Mouse (Mus musculus) CH12.LX (cell line): Measurements from ENCODE around the gene Rfx5. TPM values are rescaled to one million over a fixed set of nuclear protein-coding genes. Genes with fewer than 3 reads are reported as not detected.

Experiments used
- DNase-seq: peaks from one replicate; pipeline ENCODE4 v3.0.0-alpha.2; 2013; ENCODE audit errors: extremely low read depth
- H3K27ac ChIP-seq: 2 replicates; pipeline ENCODE4 v1.5.1; 2012; ENCODE audit warnings: low read depth, mild to moderate bottlenecking, control low read depth, moderate library complexity; ENCODE audit not compliant: insufficient read depth
- H3K27me3 ChIP-seq: replicated peaks from 2 replicates; pipeline ENCODE3; 2012; ENCODE audit warnings: inconsistent platforms
- H3K36me3 ChIP-seq, 2 experiments: replicated peaks in 1 of 2; 2 replicates each; pipeline versions ENCODE3 to v1.6.1; 2012; ENCODE audit warnings: inconsistent platforms in 1 of 2, low read length in 1 of 2, mild to moderate bottlenecking in 1 of 2, mixed read lengths in 1 of 2, moderate library complexity in 1 of 2; ENCODE audit not compliant: control insufficient read depth in 1 of 2, insufficient read depth in 1 of 2
- H3K4me1 ChIP-seq, 2 experiments: 2 replicates each; pipeline ENCODE4 v1.6.1; 2012; ENCODE audit warnings: inconsistent platforms in 1 of 2, moderate library complexity in 1 of 2; ENCODE audit not compliant: insufficient read depth in 2 of 2, control insufficient read depth in 1 of 2
- H3K4me2 ChIP-seq: 2 replicates; pipeline ENCODE4 v1.6.1; 2012; ENCODE audit warnings: low read depth, mild to moderate bottlenecking, control low read depth; ENCODE audit not compliant: poor library complexity, insufficient read depth, severe bottlenecking
- H3K4me3 ChIP-seq, 3 experiments: fragments of 150-350 bp in 1 of 3; sonication (generic) in 1 of 3; replicated peaks in 1 of 3; 2 replicates each; pipeline versions ENCODE3 to v1.5.1; 2011 to 2012; ENCODE audit warnings: low read depth in 2 of 3, low read length in 2 of 3, mild to moderate bottlenecking in 2 of 3, moderate library complexity in 2 of 3, control low read depth in 1 of 3, improper control_type of control experiment in 1 of 3, inconsistent platforms in 1 of 3, mixed read lengths in 1 of 3; ENCODE audit not compliant: poor library complexity in 1 of 3
- H3K79me2 ChIP-seq: replicated peaks from 2 replicates; pipeline ENCODE4 v1.6.1; 2012; ENCODE audit warnings: mild to moderate bottlenecking, moderate library complexity; ENCODE audit not compliant: control insufficient read depth, poor library complexity, insufficient read depth, severe bottlenecking; ENCODE audit errors: extremely low read depth
- H3K9ac ChIP-seq: 2 replicates; pipeline ENCODE4 v1.6.1; 2012; ENCODE audit warnings: low read depth, mild to moderate bottlenecking, control low read depth, moderate library complexity; ENCODE audit not compliant: insufficient read depth
- H3K9me3 ChIP-seq: replicated peaks from 2 replicates; pipeline ENCODE3; 2012; ENCODE audit warnings: low read length, inconsistent platforms, mixed read lengths
- BHLHE40 ChIP-seq: IDR thresholded peaks from 2 replicates; pipeline ENCODE4 v1.6.1; 2011; ENCODE audit warnings: mild to moderate bottlenecking, low read depth, low read length, improper control_type of control experiment
- CHD1 ChIP-seq: IDR thresholded peaks from 2 replicates; pipeline ENCODE4 v1.6.1; 2012; ENCODE audit warnings: low read depth, low read length, improper control_type of control experiment, inconsistent platforms
- E2F4 ChIP-seq: IDR thresholded peaks from 2 replicates; pipeline ENCODE4 v1.6.1; 2011; ENCODE audit warnings: low read depth, low read length, improper control_type of control experiment; ENCODE audit not compliant: insufficient replicate concordance
- ELF1 ChIP-seq: IDR thresholded peaks from 2 replicates; pipeline ENCODE4 v1.6.1; 2014; ENCODE audit warnings: low read depth, mild to moderate bottlenecking, inconsistent platforms, low read length, improper control_type of control experiment
- EP300 ChIP-seq: IDR thresholded peaks from 2 replicates; pipeline ENCODE4 v1.6.1; 2011; ENCODE audit warnings: low read length, improper control_type of control experiment
- MAX ChIP-seq: IDR thresholded peaks from 2 replicates; pipeline ENCODE4 v1.6.1; 2011; ENCODE audit warnings: low read length, improper control_type of control experiment
- MAZ ChIP-seq: IDR thresholded peaks from 2 replicates; pipeline ENCODE4 v1.6.1; 2012; ENCODE audit warnings: low read depth, mild to moderate bottlenecking, inconsistent platforms, low read length, improper control_type of control experiment, moderate library complexity
- MEF2A ChIP-seq: IDR thresholded peaks from 2 replicates; pipeline ENCODE4 v1.6.1; 2014; ENCODE audit warnings: low read depth, mild to moderate bottlenecking, inconsistent platforms, low read length, improper control_type of control experiment, borderline replicate concordance
- MXI1 ChIP-seq: IDR thresholded peaks from 2 replicates; pipeline ENCODE4 v1.6.1; 2011; ENCODE audit warnings: mild to moderate bottlenecking, low read depth, low read length, improper control_type of control experiment
- MYC ChIP-seq: IDR thresholded peaks from 2 replicates; pipeline ENCODE4 v1.6.1; 2011; ENCODE audit warnings: low read depth, mild to moderate bottlenecking, improper control_type of control experiment, low read length
- NELFE ChIP-seq: IDR thresholded peaks from 2 replicates; pipeline ENCODE4 v1.6.1; 2011; ENCODE audit warnings: low read depth, low read length, improper control_type of control experiment
- RCOR1 ChIP-seq: conservative IDR thresholded peaks from 2 replicates; pipeline ENCODE4 v1.6.1; 2012; ENCODE audit warnings: low read depth, mild to moderate bottlenecking, inconsistent platforms, low read length, improper control_type of control experiment
- SMC3 ChIP-seq: IDR thresholded peaks from 2 replicates; pipeline ENCODE4 v1.6.1; 2011; ENCODE audit warnings: low read depth, low read length, improper control_type of control experiment
- TCF12 ChIP-seq: IDR thresholded peaks from 2 replicates; pipeline ENCODE4 v1.6.1; 2014; ENCODE audit warnings: low read depth, mild to moderate bottlenecking, inconsistent platforms, low read length, improper control_type of control experiment
- UBTF ChIP-seq: IDR thresholded peaks from 2 replicates; pipeline ENCODE4 v1.6.1; 2012; ENCODE audit warnings: low read depth, mild to moderate bottlenecking, inconsistent platforms, low read length, improper control_type of control experiment, moderate library complexity
- USF1 ChIP-seq: IDR thresholded peaks from 2 replicates; pipeline ENCODE4 v1.6.1; 2014; ENCODE audit warnings: low read depth, mild to moderate bottlenecking, inconsistent platforms, low read length, improper control_type of control experiment
- USF2 ChIP-seq: conservative IDR thresholded peaks from 2 replicates; pipeline ENCODE4 v1.6.1; 2011; ENCODE audit warnings: low read depth, low read length, improper control_type of control experiment
- ZC3H11A ChIP-seq: IDR thresholded peaks from 2 replicates; pipeline ENCODE4 v1.6.1; 2012; ENCODE audit warnings: low read depth, mild to moderate bottlenecking, inconsistent platforms, low read length, improper control_type of control experiment
- ZKSCAN1 ChIP-seq: IDR thresholded peaks from 2 replicates; pipeline ENCODE4 v1.6.1; 2012; ENCODE audit warnings: low read depth, inconsistent platforms, low read length, improper control_type of control experiment, borderline replicate concordance
- ZNF384 ChIP-seq: IDR thresholded peaks from 2 replicates; pipeline ENCODE4 v1.6.1; 2012; ENCODE audit warnings: low read depth, low read length, improper control_type of control experiment, inconsistent platforms
- dilution Hi-C: fragments of 300-500 bp; cut with MboI; formaldehyde crosslinking; loops from 2 replicates; pipeline ENCODE4 v1.14.3; 2020; ENCODE audit warnings: low sequenced_read_pairs; ENCODE audit not compliant: extremely low pct_unique_long_range_greater_than_20kb, extremely low pct_ligation_motif_present
- in situ Hi-C: fragments of 300-500 bp; cut with MboI; formaldehyde crosslinking; loops from 3 replicates; pipeline ENCODE4 v1.14.3; 2019; ENCODE audit warnings: low sequenced_read_pairs, low pct_ligation_motif_present, low pct_unique_long_range_greater_than_20kb, mixed read lengths
- polyA plus RNA-seq: library from polyadenylated mRNA; unstranded; fragments of >175 nt; gene quantifications from 2 replicates; pipeline ENCODE4 v1.2.1, GENCODE M21; 2012; ENCODE audit warnings: low read depth; ENCODE audit not compliant: insufficient read length
- total RNA-seq, 2 experiments: library from RNA; depleted of rRNA; stranded (reverse); fragments of 300-350 nt in 1 of 2; fragments of >200 nt in 1 of 2; gene quantifications; 2 replicates each; pipeline ENCODE4 v1.2.3; 2012 to 2014

The Rfx5 gene
- total and polyA plus RNA-seq, 3 experiments = 11.4 to 22.0 (median 15.4) TPM

GRCm38 (mm10) chr3:94918845-94919244 is 35.0 kb upstream of the Rfx5 start:
- H3K27ac ChIP-seq = no peak overlapping the region
- TF ChIP-seq MXI1 (no peak), MAX (no peak), USF1 (no peak), BHLHE40 (no peak), ZKSCAN1 (no peak), E2F4 (no peak), ZC3H11A (no peak), ELF1 (no peak), TCF12 (no peak), SMC3 (no peak), EP300 (no peak), ZNF384 (no peak), CHD1 (no peak), MEF2A (no peak), NELFE (no peak), MYC (no peak), MAZ (no peak), RCOR1 (no peak), USF2 (no peak), UBTF (no peak)
- H3K4me2 ChIP-seq = no peak overlapping the region
- H3K79me2 ChIP-seq = no peaks in the 10 kb centered on the region
- dilution Hi-C loops (no loop called here), in situ Hi-C loops (no loop called here)
- DNase-seq = no peak
- no peak overlapping the region for H3K9ac ChIP-seq
- H3K27me3 ChIP-seq = peaks cover 1% of the 10 kb centered on the region
- H3K9me3 ChIP-seq = no peaks in the 10 kb centered on the region
- H3K4me1 ChIP-seq = peaks cover 14 to 22% of the 10 kb centered on the region in 2 experiments
- no peaks in the 10 kb centered on the region for H3K36me3 ChIP-seq
- no peak overlapping the region for H3K4me3 ChIP-seq

GRCm38 (mm10) chr3:94921104-94921503 is 32.8 kb upstream of the Rfx5 start:
- Histone ChIP-seq H3K27ac (no peak overlapping the region), H3K79me2 (no peaks in the 10 kb centered on the region), H3K36me3 (no peaks in the 10 kb centered on the region), H3K4me2 (no peak overlapping the region), H3K9ac (no peak overlapping the region), H3K27me3 (peaks cover 3% of the 10 kb centered on the region), H3K9me3 (no peaks in the 10 kb centered on the region), H3K4me3 (no peak overlapping the region), H3K4me1 (peaks cover 10 to 18% of the 10 kb centered on the region in 2 experiments)
- dilution Hi-C loops = no loop called here
- DNase-seq = no peak
- in situ Hi-C loops = no loop called here
- no peak for TF ChIP-seq ELF1
